Mouse (Mus musculus) spleen, adult 2 months (tissue): ENCODE results near the gene Anp32a. TPM values are rescaled to one million over a fixed set of nuclear protein-coding genes. Genes with fewer than 3 reads are reported as not detected.

Experiments used
- DNase-seq, 2 experiments: peaks; one replicate each; pipeline versions ENCODE4 v3.0.0 to v3.0.0-alpha.2; 2012 to 2021; ENCODE audit warnings: low spot score in 2 of 2, low read depth in 1 of 2
- H3K27ac ChIP-seq: fragments of 200-500 bp; 2 replicates; pipeline ENCODE4 v1.5.1; 2012; ENCODE audit warnings: low read length, inconsistent platforms; ENCODE audit not compliant: insufficient read depth
- H3K27me3 ChIP-seq: fragments of 200-500 bp; 2 replicates; pipeline ENCODE4 v1.6.1; 2012; ENCODE audit warnings: mild to moderate bottlenecking, moderate library complexity, low read length, inconsistent platforms; ENCODE audit not compliant: control insufficient read depth, insufficient read depth
- H3K36me3 ChIP-seq: fragments of 200-500 bp; 2 replicates; pipeline ENCODE4 v1.6.1; 2012; ENCODE audit warnings: mild to moderate bottlenecking, low read length, inconsistent platforms; ENCODE audit not compliant: control insufficient read depth, insufficient read depth
- H3K4me1 ChIP-seq: fragments of 200-500 bp; 2 replicates; pipeline ENCODE4 v1.6.1; 2011; ENCODE audit warnings: inconsistent platforms; ENCODE audit not compliant: control insufficient read depth, insufficient read depth, insufficient read length
- H3K4me3 ChIP-seq: fragments of 200-500 bp; 2 replicates; pipeline ENCODE4 v1.5.1; 2011; ENCODE audit warnings: mild to moderate bottlenecking, inconsistent platforms; ENCODE audit not compliant: insufficient read depth, insufficient read length; ENCODE audit errors: extremely low read depth
- CTCF ChIP-seq: fragments of 200-500 bp; IDR thresholded peaks from 2 replicates; pipeline ENCODE4 v1.5.1; 2011; ENCODE audit warnings: mild to moderate bottlenecking, inconsistent platforms; ENCODE audit not compliant: insufficient read depth, insufficient read length, insufficient replicate concordance; ENCODE audit errors: extremely low read depth
- POLR2A ChIP-seq: fragments of 200-500 bp; IDR thresholded peaks from 2 replicates; pipeline ENCODE4 v1.6.1; 2011; ENCODE audit warnings: low read depth, low read length, inconsistent platforms
- WGBS: fragments of 180-500 bp; shearing (Covaris S2); methylation state at CpG from one replicate; pipeline ENCODE4 v1.1.7; 2018; 5-methylcytosine and 5-hydroxymethylcytosine counted together
- polyA plus RNA-seq: library from polyadenylated mRNA; depleted of rRNA; stranded (reverse); fragments of >200 nt; gene quantifications from 2 replicates; pipeline ENCODE4 v1.2.3, GENCODE M21; 2012

Gene Anp32a
- polyA plus RNA-seq, 1 experiment = 16.2 TPM

DNA sequence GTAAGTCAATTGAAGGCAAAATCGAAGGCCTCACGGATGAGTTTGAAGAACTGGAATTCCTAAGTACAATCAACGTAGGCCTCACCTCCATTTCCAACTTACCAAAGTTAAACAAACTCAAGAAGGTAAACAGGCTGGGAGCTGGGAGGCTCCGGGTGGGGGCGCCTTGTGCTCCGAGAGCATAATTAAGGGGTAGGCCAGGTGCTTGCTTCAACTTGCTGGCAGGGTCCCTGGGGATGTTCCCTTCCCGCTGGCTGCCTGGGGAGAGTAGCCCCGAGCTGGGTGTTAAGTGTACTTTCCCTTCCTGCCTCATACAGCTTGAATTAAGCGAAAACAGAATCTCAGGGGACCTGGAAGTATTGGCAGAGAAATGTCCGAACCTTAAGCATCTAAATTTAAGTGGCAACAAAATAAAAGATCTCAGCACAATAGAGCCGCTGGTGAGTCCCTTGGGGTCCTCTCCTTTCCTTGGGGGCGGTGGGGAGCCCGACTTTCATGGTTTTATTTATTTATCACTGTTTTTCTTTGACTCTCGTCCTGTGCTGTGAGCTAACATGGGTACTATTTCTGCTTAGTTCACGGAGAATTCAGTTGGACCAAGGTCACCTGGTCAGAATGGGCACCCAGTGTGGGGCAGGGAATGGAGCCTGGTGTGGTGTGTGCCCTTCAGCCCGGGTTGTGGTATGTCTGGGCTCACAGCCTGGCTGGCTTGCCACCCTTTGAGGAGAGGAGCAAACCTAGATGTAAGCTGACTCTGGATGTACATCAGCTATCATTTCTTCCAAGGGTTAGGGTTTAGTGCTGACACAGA, 30.9 kb downstream of the Anp32a start:
- Histone ChIP-seq H3K27me3 (no peaks in the 10 kb centered on the region), H3K4me3 (no peak overlapping the region), H3K4me1 (peaks cover 17% of the 10 kb centered on the region; the same call in 1 of the 2 replicates), H3K27ac (no peak overlapping the region), H3K36me3 (peaks cover 28% of the 10 kb centered on the region)
- no peak for DNase-seq
- WGBS = 85% methylated on average over 16 of the region's 16 CpGs
- TF ChIP-seq CTCF = no peak
- TF ChIP-seq POLR2A = no peak

- Histone ChIP-seq H3K27ac (no peak overlapping the region), H3K27me3 (no peaks in the 10 kb centered on the region), H3K4me3 (no peak overlapping the region), H3K4me1 (peaks cover 11% of the 10 kb centered on the region; the same call in 1 of the 2 replicates), H3K36me3 (peaks cover 33% of the 10 kb centered on the region)
- 80% methylated on average over 9 of the region's 9 CpGs for WGBS
- no peak for TF ChIP-seq POLR2A
- TF ChIP-seq CTCF = no peak
- no peak for DNase-seq
These were observed 31.6 kb downstream of the Anp32a start for GRCm38 (mm10) chr9:62372556-62373221.

DNA sequence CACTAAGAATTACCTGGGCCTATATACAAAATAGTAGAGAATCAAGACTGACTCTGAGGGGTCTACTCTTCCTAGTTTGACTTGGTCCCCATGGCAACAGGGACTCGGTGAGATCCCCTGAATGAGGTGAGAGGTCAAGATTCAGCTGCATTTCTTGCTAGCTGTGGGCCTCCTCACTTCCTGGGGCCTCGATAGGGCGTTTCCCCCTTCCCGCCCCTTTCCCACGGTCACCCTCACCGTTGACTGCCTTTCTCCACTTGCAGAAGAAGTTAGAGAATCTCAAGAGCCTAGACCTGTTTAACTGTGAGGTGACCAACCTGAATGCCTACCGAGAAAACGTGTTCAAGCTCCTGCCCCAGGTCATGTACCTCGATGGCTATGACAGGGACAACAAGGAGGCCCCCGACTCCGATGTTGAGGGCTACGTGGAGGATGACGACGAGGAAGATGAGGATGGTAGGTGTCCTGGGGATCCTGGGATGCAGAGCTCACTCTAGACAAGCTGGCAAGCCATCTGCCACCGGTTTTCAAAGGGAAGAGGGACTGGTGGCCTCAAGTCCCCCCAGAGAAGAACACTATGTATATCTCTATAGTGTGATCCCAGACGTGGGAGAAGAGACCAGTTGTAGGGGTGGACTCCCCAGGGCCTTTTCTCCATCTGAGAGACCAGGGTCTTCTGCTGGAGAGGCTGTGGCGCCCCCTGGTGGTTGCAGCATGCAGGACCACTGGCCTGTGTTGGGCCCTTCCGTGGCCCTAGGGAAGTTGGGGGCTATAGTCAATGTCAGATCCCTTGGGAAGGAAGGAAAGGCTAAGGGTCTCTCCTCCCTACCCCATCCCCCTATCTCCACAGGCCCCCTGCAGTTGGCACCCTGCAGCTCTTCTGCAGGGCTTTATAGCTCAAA, 32.4 kb downstream of the Anp32a start:
- TF ChIP-seq POLR2A (no peak), CTCF (peak; percentile 93)
- H3K27ac ChIP-seq = no peak overlapping the region
- no peak overlapping the region for H3K4me3 ChIP-seq
- WGBS = 53% methylated on average over 18 of the region's 18 CpGs
- H3K27me3 ChIP-seq = no peaks in the 10 kb centered on the region
- DNase-seq = peak in 1 of 2 experiments; percentile 75
- H3K4me1 ChIP-seq = peaks cover 7% of the 10 kb centered on the region; the same call in 1 of the 2 replicates
- H3K36me3 ChIP-seq = peaks cover 38% of the 10 kb centered on the region

DNA sequence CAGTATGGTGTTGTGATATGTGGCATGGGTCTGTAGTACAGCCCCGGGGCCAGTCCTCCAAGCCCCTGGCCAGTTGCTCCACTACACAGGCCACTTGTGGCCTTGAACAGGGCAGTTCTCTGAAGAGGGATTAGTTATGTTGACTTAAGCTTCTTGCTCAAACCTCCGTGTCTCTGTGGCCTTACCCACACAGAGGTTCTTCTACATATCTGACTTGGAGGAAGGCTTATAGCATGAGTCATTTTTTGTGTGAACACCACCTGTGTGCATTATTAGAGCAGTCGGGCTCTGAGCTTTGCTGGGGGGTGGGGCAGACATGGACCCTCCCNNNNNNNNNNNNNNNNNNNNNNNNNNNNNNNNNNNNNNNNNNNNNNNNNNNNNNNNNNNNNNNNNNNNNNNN, 33.2 kb downstream of the Anp32a start:
- WGBS = 79% methylated on average over 3 of the region's 3 CpGs
- TF ChIP-seq CTCF = no peak
- no peak for TF ChIP-seq POLR2A
- peak overlapping the region; percentile 6; the same call in 1 of the 2 replicates for H3K27ac ChIP-seq
- H3K27me3 ChIP-seq = no peaks in the 10 kb centered on the region
- H3K36me3 ChIP-seq = peaks cover 36% of the 10 kb centered on the region
- H3K4me3 ChIP-seq = no peak overlapping the region
- no peak for DNase-seq
- no peaks in the 10 kb centered on the region; the same call in 1 of the 2 replicates for H3K4me1 ChIP-seq

- peaks cover 27% of the 10 kb centered on the region for H3K36me3 ChIP-seq
- 95% methylated on average over 10 of the region's 10 CpGs for WGBS
These were observed 36.8 kb downstream of the Anp32a start for GRCm38 (mm10) chr9:62377897-62378296.

DNA sequence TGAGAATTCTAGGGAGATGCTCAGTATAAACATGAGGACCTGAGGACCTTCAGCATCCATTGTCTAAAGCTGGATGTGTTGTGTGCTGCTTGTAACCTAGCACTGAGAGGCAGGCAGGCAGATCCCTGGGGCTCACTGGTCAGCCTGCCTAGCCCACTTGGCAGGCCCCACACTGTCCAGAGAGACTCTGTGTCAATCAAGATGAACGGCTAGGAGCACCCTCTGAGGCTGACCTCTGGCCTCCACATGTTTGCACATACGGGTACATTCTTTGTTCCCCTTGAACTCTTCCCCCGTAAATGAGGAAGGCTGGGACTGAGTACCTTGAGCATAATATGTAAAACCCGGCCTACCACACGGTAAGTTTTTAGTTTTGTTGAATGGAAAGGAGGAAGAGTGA, 39.3 kb downstream of the Anp32a start:
- no peak for DNase-seq
- H3K4me1 ChIP-seq = no peaks in the 10 kb centered on the region
- no peak for TF ChIP-seq CTCF
- no peak for TF ChIP-seq POLR2A
- no peak overlapping the region for H3K27ac ChIP-seq
- WGBS = 78% methylated on average over 5 of the region's 5 CpGs
- no peak overlapping the region for H3K4me3 ChIP-seq
- H3K36me3 ChIP-seq = peaks cover 19% of the 10 kb centered on the region
- H3K27me3 ChIP-seq = no peaks in the 10 kb centered on the region

More at GRCm38 (mm10) chr9:62377897-62378296, 36.8 kb downstream of the Anp32a start:
- DNase-seq = no peak
- no peak overlapping the region for H3K27ac ChIP-seq
- H3K4me1 ChIP-seq = no peaks in the 10 kb centered on the region
- H3K4me3 ChIP-seq = no peak overlapping the region
- TF ChIP-seq POLR2A (no peak), CTCF (no peak)
- no peaks in the 10 kb centered on the region for H3K27me3 ChIP-seq
